Mouse (Mus musculus) MEL (cell line): ENCODE measurements around the gene Magi2. TPM values are rescaled to one million over a fixed set of nuclear protein-coding genes. Genes with fewer than 3 reads are reported as not detected.

Source experiments
- DNase-seq: peaks from one replicate; pipeline ENCODE4 v3.0.0; 2011; ENCODE audit warnings: low read depth, low spot score
- H3K27ac ChIP-seq: 2 replicates; pipeline ENCODE4 v1.5.1; 2012; ENCODE audit warnings: low read depth, mild to moderate bottlenecking, control low read depth, low read length, moderate library complexity; ENCODE audit not compliant: control insufficient read depth
- H3K27me3 ChIP-seq, 2 experiments: fragments of 150-350 bp in 1 of 2; sonication (generic) in 1 of 2; 2 replicates each; pipeline ENCODE4 v1.6.1; 2012; ENCODE audit warnings: low read length in 2 of 2, mild to moderate bottlenecking in 2 of 2, improper control_type of control experiment in 1 of 2, moderate library complexity in 1 of 2; ENCODE audit not compliant: insufficient read depth in 2 of 2, control insufficient read depth in 1 of 2
- H3K36me3 ChIP-seq, 2 experiments: 2 replicates each; pipeline ENCODE4 v1.6.1; 2012 to 2014; ENCODE audit warnings: low read length in 2 of 2, improper control_type of control experiment in 1 of 2, inconsistent platforms in 1 of 2, mild to moderate bottlenecking in 1 of 2; ENCODE audit not compliant: insufficient read depth in 2 of 2, control insufficient read depth in 1 of 2
- H3K4me1 ChIP-seq, 2 experiments: fragments of 150-350 bp in 1 of 2; sonication (generic) in 1 of 2; 2 replicates each; pipeline ENCODE4 v1.6.1; 2012; ENCODE audit warnings: low read length in 2 of 2, improper control_type of control experiment in 1 of 2, mild to moderate bottlenecking in 1 of 2; ENCODE audit not compliant: insufficient read depth in 2 of 2, control insufficient read depth in 1 of 2
- H3K4me3 ChIP-seq, 2 experiments: fragments of 150-350 bp in 1 of 2; sonication (generic) in 1 of 2; 2 replicates each; pipeline ENCODE4 v1.5.1; 2012; ENCODE audit warnings: low read depth in 2 of 2, low read length in 2 of 2, mild to moderate bottlenecking in 2 of 2, moderate library complexity in 2 of 2, control low read depth in 1 of 2, improper control_type of control experiment in 1 of 2; ENCODE audit not compliant: control insufficient read depth in 1 of 2, insufficient read depth in 1 of 2
- H3K79me2 ChIP-seq: 2 replicates; pipeline ENCODE4 v1.6.1; 2012; ENCODE audit warnings: mild to moderate bottlenecking, low read length, moderate library complexity; ENCODE audit not compliant: control insufficient read depth, poor library complexity, insufficient read depth
- H3K9ac ChIP-seq: 2 replicates; pipeline ENCODE4 v1.6.1; 2012; ENCODE audit warnings: low read depth, mild to moderate bottlenecking, control low read depth, low read length, moderate library complexity; ENCODE audit not compliant: control insufficient read depth, poor library complexity, severe bottlenecking
- H3K9me3 ChIP-seq: fragments of 150-350 bp; sonication (generic); replicated peaks from 2 replicates; pipeline ENCODE4 v1.6.1; 2012; ENCODE audit warnings: mild to moderate bottlenecking, low read length, improper control_type of control experiment, moderate library complexity; ENCODE audit not compliant: insufficient read depth
- BHLHE40 ChIP-seq: IDR thresholded peaks from 2 replicates; pipeline ENCODE4 v1.6.1; 2012; ENCODE audit warnings: low read depth, mild to moderate bottlenecking, inconsistent platforms, low read length, improper control_type of control experiment, borderline replicate concordance
- CHD2 ChIP-seq: IDR thresholded peaks from 2 replicates; pipeline ENCODE4 v1.6.1; 2011; ENCODE audit warnings: low read length, improper control_type of control experiment
- ELF1 ChIP-seq: IDR thresholded peaks from 2 replicates; pipeline ENCODE4 v1.6.1; 2014; ENCODE audit warnings: low read depth, mild to moderate bottlenecking, inconsistent platforms, low read length, improper control_type of control experiment, moderate library complexity
- EP300 ChIP-seq, 2 experiments: IDR thresholded peaks; 2 replicates each; pipeline ENCODE4 v1.6.1; 2011; ENCODE audit warnings: improper control_type of control experiment in 2 of 2, low read length in 2 of 2, low read depth in 1 of 2, mild to moderate bottlenecking in 1 of 2
- ETS1 ChIP-seq: IDR thresholded peaks from 2 replicates; pipeline ENCODE4 v1.6.1; 2012; ENCODE audit warnings: low read depth, mild to moderate bottlenecking, inconsistent platforms, low read length, improper control_type of control experiment, moderate library complexity
- JUND ChIP-seq: IDR thresholded peaks from 2 replicates; pipeline ENCODE4 v1.6.1; 2011; ENCODE audit warnings: low read depth, mild to moderate bottlenecking, improper control_type of control experiment, low read length
- KAT2A ChIP-seq: conservative IDR thresholded peaks from 2 replicates; pipeline ENCODE4 v1.6.1; 2012; ENCODE audit warnings: low read depth, low read length, improper control_type of control experiment, inconsistent platforms
- MAX ChIP-seq: IDR thresholded peaks from 2 replicates; pipeline ENCODE4 v1.6.1; 2011; ENCODE audit warnings: low read length, improper control_type of control experiment
- MEF2A ChIP-seq: IDR thresholded peaks from 2 replicates; pipeline ENCODE4 v1.6.1; 2014; ENCODE audit warnings: low read depth, mild to moderate bottlenecking, inconsistent platforms, low read length, improper control_type of control experiment; ENCODE audit not compliant: poor library complexity, insufficient replicate concordance, severe bottlenecking; ENCODE audit errors: extremely low read depth
- MXI1 ChIP-seq: IDR thresholded peaks from 2 replicates; pipeline ENCODE4 v1.6.1; 2011; ENCODE audit warnings: mild to moderate bottlenecking, low read depth, low read length, improper control_type of control experiment
- NELFE ChIP-seq: IDR thresholded peaks from 2 replicates; pipeline ENCODE4 v1.6.1; 2011; ENCODE audit warnings: low read depth, low read length, improper control_type of control experiment
- NRF1 ChIP-seq: IDR thresholded peaks from 2 replicates; pipeline ENCODE4 v1.6.1; 2014; ENCODE audit warnings: low read depth, mild to moderate bottlenecking, inconsistent platforms, low read length, improper control_type of control experiment, moderate library complexity; ENCODE audit not compliant: poor library complexity, insufficient read depth, severe bottlenecking
- POLR2A ChIP-seq, 2 experiments: IDR thresholded peaks; 2 replicates each; pipeline ENCODE4 v1.6.1; 2011 to 2012; ENCODE audit warnings: low read length in 2 of 2, mild to moderate bottlenecking in 2 of 2, control low read depth in 1 of 2, improper control_type of control experiment in 1 of 2, low read depth in 1 of 2, moderate library complexity in 1 of 2; ENCODE audit not compliant: control insufficient read depth in 1 of 2, insufficient read depth in 1 of 2, poor library complexity in 1 of 2
- RAD21 ChIP-seq: IDR thresholded peaks from 2 replicates; pipeline ENCODE4 v1.6.1; 2011; ENCODE audit warnings: mild to moderate bottlenecking, low read depth, low read length, improper control_type of control experiment
- RCOR1 ChIP-seq: IDR thresholded peaks from 2 replicates; pipeline ENCODE4 v1.6.1; 2012; ENCODE audit warnings: low read depth, mild to moderate bottlenecking, inconsistent platforms, low read length, improper control_type of control experiment
- SMC3 ChIP-seq: IDR thresholded peaks from 2 replicates; pipeline ENCODE4 v1.6.1; 2011; ENCODE audit warnings: low read depth, low read length, improper control_type of control experiment
- TCF12 ChIP-seq: IDR thresholded peaks from 2 replicates; pipeline ENCODE4 v1.6.1; 2014; ENCODE audit warnings: low read depth, mild to moderate bottlenecking, inconsistent platforms, low read length, improper control_type of control experiment, moderate library complexity
- UBTF ChIP-seq: IDR thresholded peaks from 2 replicates; pipeline ENCODE4 v1.6.1; 2012; ENCODE audit warnings: low read depth, mild to moderate bottlenecking, inconsistent platforms, low read length, improper control_type of control experiment, moderate library complexity, borderline replicate concordance; ENCODE audit not compliant: insufficient read depth
- USF1 ChIP-seq: IDR thresholded peaks from 2 replicates; pipeline ENCODE4 v1.6.1; 2014; ENCODE audit warnings: low read depth, mild to moderate bottlenecking, inconsistent platforms, low read length, improper control_type of control experiment, moderate library complexity
- USF2 ChIP-seq, 2 experiments: IDR thresholded peaks; 2 replicates each; pipeline ENCODE4 v1.6.1; 2011 to 2012; ENCODE audit warnings: improper control_type of control experiment in 2 of 2, low read length in 2 of 2, borderline replicate concordance in 1 of 2, inconsistent platforms in 1 of 2, low read depth in 1 of 2, mild to moderate bottlenecking in 1 of 2; ENCODE audit not compliant: insufficient read depth in 1 of 2
- ZNF384 ChIP-seq: IDR thresholded peaks from 2 replicates; pipeline ENCODE4 v1.6.1; 2012; ENCODE audit warnings: low read depth, mild to moderate bottlenecking, inconsistent platforms, low read length, improper control_type of control experiment
- polyA plus RNA-seq, 2 experiments: library from polyadenylated mRNA; stranded (reverse) in 1 of 2; unstranded in 1 of 2; fragments of >175 nt in 1 of 2; fragments of >200 nt in 1 of 2; gene quantifications; 2 replicates each; pipeline versions ENCODE4 v1.2.1 to v1.2.4; 2012; ENCODE audit warnings: low replicate concordance in 2 of 2, low read depth in 1 of 2; ENCODE audit not compliant: insufficient read length in 2 of 2, insufficient read depth in 1 of 2, missing spikeins in 1 of 2
- total RNA-seq: library from RNA; depleted of rRNA; stranded (reverse); fragments of 300-350 nt; gene quantifications from 2 replicates; pipeline ENCODE4 v1.2.3, GENCODE M21; 2012

Gene Magi2
- total and polyA plus RNA-seq, 3 experiments, result 0.46 to 0.47 TPM; not detected in 1

GRCm38 (mm10) chr5:19368175-19368574 is 141.3 kb downstream of the Magi2 start:
- TF ChIP-seq KAT2A, result no peak
- no peak for TF ChIP-seq USF2 (IDR thresholded peaks at IDR 0.05; ENCODE audit: borderline replicate concordance in 1 of 2, insufficient read depth in 1 of 2, low read depth in 1 of 2, low read length in 2 of 2)
- no peak for TF ChIP-seq UBTF
- TF ChIP-seq CHD2, result no peak
- TF ChIP-seq MEF2A, result no peak
- no peak for TF ChIP-seq NRF1
- no peak for TF ChIP-seq MAX
- no peak for TF ChIP-seq TCF12
- TF ChIP-seq SMC3, result no peak
- no peak for TF ChIP-seq RCOR1
- no peak for TF ChIP-seq RAD21
- no peak for TF ChIP-seq MXI1
- no peak for TF ChIP-seq ETS1
- TF ChIP-seq ELF1, result no peak
- TF ChIP-seq NELFE, result no peak
- no peak for TF ChIP-seq USF1
- TF ChIP-seq EP300 (IDR thresholded peaks at IDR 0.05; ENCODE audit: low read depth in 1 of 2, low read length in 2 of 2), result no peak
- DNase-seq, result no peak
- H3K27me3 ChIP-seq, result no peaks in the 10 kb centered on the region

GRCm38 (mm10) chr5:19395876-19396275 is 169.0 kb downstream of the Magi2 start:
- no peaks in the 10 kb centered on the region for H3K27me3 ChIP-seq
- H3K4me3 ChIP-seq, result no peak overlapping the region
- no peaks in the 10 kb centered on the region for H3K79me2 ChIP-seq
- no peaks in the 10 kb centered on the region for H3K36me3 ChIP-seq
- no peak overlapping the region for H3K27ac ChIP-seq
- no peak overlapping the region for H3K9ac ChIP-seq
- no peaks in the 10 kb centered on the region for H3K9me3 ChIP-seq
- no peak for TF ChIP-seq SMC3
- TF ChIP-seq USF2 (IDR thresholded peaks at IDR 0.05; ENCODE audit: borderline replicate concordance in 1 of 2, insufficient read depth in 1 of 2, low read depth in 1 of 2, low read length in 2 of 2), result no peak
- no peak for TF ChIP-seq USF1
- no peak for TF ChIP-seq EP300 (IDR thresholded peaks at IDR 0.05; ENCODE audit: low read depth in 1 of 2, low read length in 2 of 2)
- no peak for TF ChIP-seq MEF2A
- no peak for TF ChIP-seq POLR2A (IDR thresholded peaks at IDR 0.05; ENCODE audit: control insufficient read depth in 1 of 2, insufficient read depth in 1 of 2, low read depth in 1 of 2, low read length in 2 of 2, poor library complexity in 1 of 2)
- TF ChIP-seq JUND, result no peak
- no peak for TF ChIP-seq UBTF
- no peak for TF ChIP-seq TCF12
- TF ChIP-seq BHLHE40, result no peak
- TF ChIP-seq RAD21, result no peak
- no peak for TF ChIP-seq ZNF384
- H3K4me1 ChIP-seq, result no peaks in the 10 kb centered on the region
- no peak for DNase-seq

More at GRCm38 (mm10) chr5:19368175-19368574, 141.3 kb downstream of the Magi2 start:
- H3K4me3 ChIP-seq, result no peak overlapping the region
- no peak overlapping the region for H3K27ac ChIP-seq
- H3K36me3 ChIP-seq, result no peaks in the 10 kb centered on the region
- no peaks in the 10 kb centered on the region for H3K79me2 ChIP-seq
- H3K4me1 ChIP-seq, result no peaks in the 10 kb centered on the region
- no peak overlapping the region for H3K9ac ChIP-seq
- no peaks in the 10 kb centered on the region for H3K9me3 ChIP-seq
